Mouse (Mus musculus): ENCODE results near the gene Mtmr6. TPM values are rescaled to one million over a fixed set of nuclear protein-coding genes. Genes with fewer than 3 reads are reported as not detected.

Mtmr6 gene
- polyA plus RNA-seq, 1 experiment from 2014 or later, result 34.9 TPM

- H3K9ac ChIP-seq, result no peak overlapping the region
- no peak overlapping the region for H3K27ac ChIP-seq (ENCODE audit: low read depth)
- H3K4me3 ChIP-seq (ENCODE audit: low read depth, low read length), result no peak overlapping the region
- TF ChIP-seq CTCF (IDR thresholded peaks at IDR 0.05; ENCODE audit: low read depth), result no peak
- H3K27me3 ChIP-seq (ENCODE audit: insufficient read depth, low read length), result no peaks in the 10 kb centered on the region
- no peaks in the 10 kb centered on the region for H3K9me3 ChIP-seq (ENCODE audit: low read depth, low read length)
- peaks cover 19% of the 10 kb centered on the region for H3K36me3 ChIP-seq (ENCODE audit: insufficient read depth)
- 50% methylated on average over 1 of the region's 1 CpGs for WGBS
- no peak overlapping the region for H3K4me2 ChIP-seq
- ATAC-seq (ENCODE audit: insufficient read depth) (peak; percentile 60; the same call in 1 of the 2 replicates), DNase-seq (peak; percentile 72)
- no peaks in the 10 kb centered on the region for H3K4me1 ChIP-seq (ENCODE audit: insufficient read depth)
Observed at GRCm38 (mm10) chr14:60295531-60295930, 30.5 kb downstream of the Mtmr6 start.

- DNase-seq (no peak), ATAC-seq (ENCODE audit: insufficient read depth) (no peak)
- Histone ChIP-seq H3K27ac (ENCODE audit: low read depth) (no peak overlapping the region), H3K9me3 (ENCODE audit: low read depth, low read length) (no peaks in the 10 kb centered on the region), H3K4me1 (ENCODE audit: insufficient read depth) (0 out of 2 replicates have a peak, but pooled peaks cover 1% of the 10 kb centered on the region), H3K27me3 (ENCODE audit: insufficient read depth, low read length) (no peaks in the 10 kb centered on the region), H3K4me2 (no peak overlapping the region), H3K36me3 (ENCODE audit: insufficient read depth) (peaks cover 31% of the 10 kb centered on the region), H3K4me3 (ENCODE audit: low read depth, low read length) (no peak overlapping the region), H3K9ac (no peak overlapping the region)
- WGBS, result 70% methylated on average over 14 of the region's 14 CpGs
- TF ChIP-seq CTCF (IDR thresholded peaks at IDR 0.05; ENCODE audit: low read depth), result peak; percentile 15; the same call in 1 of the 2 replicates
Observed at GRCm38 (mm10) chr14:60300224-60300991, 35.4 kb downstream of the Mtmr6 start.

DNA sequence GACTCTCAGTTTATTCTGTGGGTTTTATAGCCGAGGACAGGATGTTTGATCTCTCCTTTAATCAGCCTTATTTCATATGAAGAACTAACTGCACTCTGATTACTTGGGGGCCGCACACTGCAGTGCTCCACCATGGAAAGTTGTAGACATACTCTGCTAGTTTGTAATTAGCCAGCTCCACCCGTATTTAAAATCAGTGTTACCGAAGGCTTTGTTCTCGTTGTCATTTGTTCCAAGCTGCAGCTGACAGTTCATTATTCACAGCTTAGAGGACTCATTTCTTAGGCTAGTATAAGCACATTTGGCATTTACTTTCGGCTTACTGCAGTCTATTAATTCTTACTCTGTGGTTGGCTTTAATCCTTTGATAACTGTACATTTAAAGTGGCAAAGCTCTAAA lies 36.0 kb downstream of the Mtmr6 start:
- no peak for TF ChIP-seq CTCF (IDR thresholded peaks at IDR 0.05; ENCODE audit: low read depth)
- H3K4me2 ChIP-seq, result no peak overlapping the region
- no peak for ATAC-seq (ENCODE audit: insufficient read depth)
- H3K4me1 ChIP-seq (ENCODE audit: insufficient read depth), result peaks cover 6% of the 10 kb centered on the region; the same call in 1 of the 2 replicates
- peaks cover 31% of the 10 kb centered on the region for H3K36me3 ChIP-seq (ENCODE audit: insufficient read depth)
- no peak overlapping the region for H3K27ac ChIP-seq (ENCODE audit: low read depth)
- 52% methylated on average over 6 of the region's 6 CpGs for WGBS
- no peak overlapping the region for H3K9ac ChIP-seq
- H3K4me3 ChIP-seq (ENCODE audit: low read depth, low read length), result no peak overlapping the region
- H3K27me3 ChIP-seq (ENCODE audit: insufficient read depth, low read length), result no peaks in the 10 kb centered on the region
- H3K9me3 ChIP-seq (ENCODE audit: low read depth, low read length), result no peaks in the 10 kb centered on the region
- no peak for DNase-seq

DNA sequence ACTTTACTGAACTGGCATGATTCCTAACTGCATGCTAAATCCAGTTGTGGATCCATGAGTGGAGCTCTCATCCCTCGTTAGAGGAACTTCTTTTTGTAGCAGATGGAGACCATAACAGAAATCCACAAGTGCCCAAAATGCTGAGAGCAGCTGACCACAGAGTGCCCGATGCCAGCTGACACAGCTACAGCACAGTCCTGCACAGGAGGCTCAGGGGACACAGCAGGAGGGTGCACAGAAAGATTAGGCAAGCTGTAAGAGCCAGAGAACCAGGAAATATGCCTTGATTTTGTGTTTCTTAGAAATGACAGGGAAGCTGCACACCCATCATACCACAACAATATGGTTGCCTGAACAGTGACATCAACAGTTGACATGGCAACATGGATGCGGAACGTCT lies 37.4 kb downstream of the Mtmr6 start:
- H3K4me2 ChIP-seq, result no peak overlapping the region
- DNase-seq, result no peak
- H3K27ac ChIP-seq (ENCODE audit: low read depth), result no peak overlapping the region
- H3K27me3 ChIP-seq (ENCODE audit: insufficient read depth, low read length), result no peaks in the 10 kb centered on the region
- no peak for ATAC-seq (ENCODE audit: insufficient read depth)
- H3K4me3 ChIP-seq (ENCODE audit: low read depth, low read length), result no peak overlapping the region
- 82% methylated on average over 4 of the region's 4 CpGs for WGBS
- no peak for TF ChIP-seq CTCF (IDR thresholded peaks at IDR 0.05; ENCODE audit: low read depth)
- no peak overlapping the region for H3K9ac ChIP-seq
- peaks cover 25% of the 10 kb centered on the region; the same call in 1 of the 2 replicates for H3K36me3 ChIP-seq (ENCODE audit: insufficient read depth)
- H3K4me1 ChIP-seq (ENCODE audit: insufficient read depth), result peaks cover 6% of the 10 kb centered on the region; the same call in 1 of the 2 replicates
- no peaks in the 10 kb centered on the region for H3K9me3 ChIP-seq (ENCODE audit: low read depth, low read length)

DNA sequence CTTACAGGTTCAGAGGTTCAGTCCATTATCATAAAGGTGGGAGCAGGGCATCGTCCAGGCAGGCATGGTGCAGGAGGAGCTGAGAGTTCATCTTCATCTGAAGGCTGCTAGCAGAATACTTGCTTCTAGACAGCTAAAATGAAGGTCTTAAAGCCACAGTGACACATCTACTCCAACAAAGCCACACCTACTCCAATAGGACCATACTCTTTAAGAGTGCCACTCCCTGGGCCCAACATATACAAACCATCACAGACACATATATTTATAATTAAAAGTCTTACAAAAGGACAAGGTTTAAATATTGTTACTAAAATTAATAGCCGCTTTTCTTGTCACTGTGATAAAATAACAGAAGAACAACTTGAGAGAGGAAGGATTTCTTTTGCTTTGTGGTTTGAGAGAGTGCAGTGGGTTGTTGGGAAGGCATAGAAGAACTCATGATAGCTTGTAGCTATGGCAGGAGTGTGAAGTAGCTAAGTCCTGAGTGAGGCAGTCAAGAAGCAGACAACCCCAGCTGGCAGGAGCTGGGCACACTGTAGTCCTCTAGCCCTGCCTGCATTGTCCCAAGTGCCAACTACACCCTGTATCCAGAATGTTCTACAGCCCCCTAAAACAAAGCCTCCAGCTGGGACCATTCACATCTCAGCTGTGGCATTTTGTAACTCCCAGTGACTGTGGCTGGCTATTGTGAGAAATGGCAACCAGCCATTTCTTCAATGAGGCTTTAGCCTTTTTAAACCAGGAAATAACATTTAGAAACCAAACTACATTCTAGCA lies 39.6 kb downstream of the Mtmr6 start:
- WGBS, result 76% methylated on average over 2 of the region's 2 CpGs

DNA sequence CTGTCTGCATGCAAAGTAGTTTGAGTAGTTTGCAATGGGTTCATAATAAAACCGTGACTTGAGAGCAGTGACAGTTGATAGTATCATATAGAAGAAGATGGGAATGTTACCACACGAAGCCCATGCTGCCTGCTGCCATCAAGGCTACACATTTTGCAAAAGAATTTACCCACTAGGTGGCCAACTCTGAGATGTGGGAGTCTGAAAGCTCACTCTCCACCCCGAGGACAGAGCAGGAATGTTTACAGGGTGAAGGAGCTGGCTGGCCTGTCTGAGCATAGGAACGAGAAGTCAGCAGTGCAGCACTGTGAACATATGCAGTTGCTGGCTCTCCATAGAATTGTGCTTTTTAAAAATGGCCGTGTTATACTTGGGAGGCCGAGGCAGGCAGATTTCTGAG lies 43.1 kb downstream of the Mtmr6 start:
- DNase-seq (peak; percentile 24), ATAC-seq (ENCODE audit: insufficient read depth) (no peak)
- WGBS, result 55% methylated on average over 6 of the region's 6 CpGs
- TF ChIP-seq CTCF (IDR thresholded peaks at IDR 0.05; ENCODE audit: low read depth), result peak; percentile 49
- Histone ChIP-seq H3K9ac (no peak overlapping the region), H3K36me3 (ENCODE audit: insufficient read depth) (peaks cover 7% of the 10 kb centered on the region; the same call in 1 of the 2 replicates), H3K9me3 (ENCODE audit: low read depth, low read length) (no peaks in the 10 kb centered on the region), H3K27me3 (ENCODE audit: insufficient read depth, low read length) (no peaks in the 10 kb centered on the region), H3K4me1 (ENCODE audit: insufficient read depth) (peaks cover 6% of the 10 kb centered on the region; the same call in 1 of the 2 replicates), H3K4me2 (no peak overlapping the region), H3K4me3 (ENCODE audit: low read depth, low read length) (no peak overlapping the region), H3K27ac (ENCODE audit: low read depth) (no peak overlapping the region)

More for the DNA sequence above, 39.6 kb downstream of the Mtmr6 start:
- Histone ChIP-seq H3K4me1 (ENCODE audit: insufficient read depth) (peaks cover 6% of the 10 kb centered on the region; the same call in 1 of the 2 replicates), H3K27me3 (ENCODE audit: insufficient read depth, low read length) (no peaks in the 10 kb centered on the region), H3K27ac (ENCODE audit: low read depth) (peak overlapping the region; percentile 31; the same call in 1 of the 2 replicates), H3K9ac (no peak overlapping the region), H3K36me3 (ENCODE audit: insufficient read depth) (peaks cover 25% of the 10 kb centered on the region; the same call in 1 of the 2 replicates), H3K4me2 (no peak overlapping the region), H3K4me3 (ENCODE audit: low read depth, low read length) (no peak overlapping the region), H3K9me3 (ENCODE audit: low read depth, low read length) (no peaks in the 10 kb centered on the region)
- DNase-seq, result peak; percentile 78
- TF ChIP-seq CTCF (IDR thresholded peaks at IDR 0.05; ENCODE audit: low read depth), result no peak
- ATAC-seq (ENCODE audit: insufficient read depth), result peak; percentile 70; the same call in 1 of the 2 replicates

GRCm38 (mm10) chr14:60310691-60311090 lies 45.7 kb downstream of the Mtmr6 start:
- WGBS, result 44% methylated on average over 4 of the region's 4 CpGs
- Histone ChIP-seq H3K4me3 (ENCODE audit: low read depth, low read length) (no peak overlapping the region), H3K4me1 (ENCODE audit: insufficient read depth) (peaks cover 3% of the 10 kb centered on the region; the same call in 1 of the 2 replicates), H3K36me3 (ENCODE audit: insufficient read depth) (no peaks in the 10 kb centered on the region), H3K4me2 (no peak overlapping the region), H3K27me3 (ENCODE audit: insufficient read depth, low read length) (no peaks in the 10 kb centered on the region), H3K9me3 (ENCODE audit: low read depth, low read length) (no peaks in the 10 kb centered on the region), H3K27ac (ENCODE audit: low read depth) (no peak overlapping the region), H3K9ac (no peak overlapping the region)
- ATAC-seq (ENCODE audit: insufficient read depth) (no peak), DNase-seq (no peak)
- no peak for TF ChIP-seq CTCF (IDR thresholded peaks at IDR 0.05; ENCODE audit: low read depth)

Data from lung, embryonic 14.5 days (tissue).